Mouse (Mus musculus) gastrocnemius, adult 2 months (tissue): ENCODE results near the gene Phf10. TPM values are rescaled to one million over a fixed set of nuclear protein-coding genes. Genes with fewer than 3 reads are reported as not detected.
"Not testable (repeated sequence)": the region's sequence is repeated elsewhere in the genome, so short reads cannot be mapped to it uniquely, and the experiment has no call there.

Experiments
- DNase-seq: peaks from one replicate; pipeline ENCODE4 v3.0.0; 2022
- H3K27ac ChIP-seq: fragments of 200-600 bp; 2 replicates; pipeline ENCODE4 v1.8.1; 2022; ENCODE audit warnings: mild to moderate bottlenecking
- H3K4me3 ChIP-seq: fragments of 200-600 bp; 2 replicates; pipeline ENCODE4 v1.8.1; 2022; ENCODE audit warnings: mild to moderate bottlenecking, moderate library complexity
- CTCF ChIP-seq: fragments of 200-600 bp; IDR thresholded peaks from 2 replicates; pipeline ENCODE4 v1.8.1; 2022; ENCODE audit warnings: antibody characterized with exemption, mild to moderate bottlenecking, moderate library complexity
- intact Hi-C: fragments of 180-260 bp; cut with DNase I; formaldehyde crosslinking; loops from one replicate; pipeline ENCODE4 v1.15.1; 2025
- total RNA-seq, 2 experiments: library from RNA; stranded (reverse); gene quantifications; 2 replicates each; pipeline ENCODE4 v1.2.3; 2021

The Phf10 gene
- total RNA-seq, 2 experiments from 2014 or later, result 46.9 to 54.2 TPM

- H3K27ac ChIP-seq, result no peak overlapping the region
- intact Hi-C loops, result loop anchor here (10.0 kb wide), 2 partner anchors 208 to 668 kb away; partner anchors contain the start of gene Thbs2
- DNase-seq, result no peak
- no peak for TF ChIP-seq CTCF
- no peak overlapping the region for H3K4me3 ChIP-seq
Measured at GRCm38 (mm10) chr17:14903212-14903611, 57.9 kb downstream of the Phf10 start.

- no peak for TF ChIP-seq CTCF
- Histone ChIP-seq H3K4me3 (no peak overlapping the region), H3K27ac (no peak overlapping the region)
- no peak for DNase-seq
- intact Hi-C loops, result no loop called here
Measured at GRCm38 (mm10) chr17:14898972-14899371, 62.1 kb downstream of the Phf10 start.

GRCm38 (mm10) chr17:14895058-14895457, 66.0 kb downstream of the Phf10 start:
- intact Hi-C loops, H3K27ac ChIP-seq, H3K4me3 ChIP-seq, DNase-seq: not testable (repeated sequence)

Other genes with a start within 250 kb of the Phf10 start
- gene Wdr27, start 18.1 kb downstream of the Phf10 start, total RNA-seq, result 1 to 10 TPM in 1 of 2 experiments, under 1 TPM in 1; 0.94 to 3.0 TPM
- 1 to 10 TPM; 8.1 to 9.9 TPM for gene 1600012H06Rik, start 18.1 kb downstream of the Phf10 start, total RNA-seq
- 1 to 10 TPM; 1.8 to 2.5 TPM for gene 9030025P20Rik, start 17.2 kb upstream of the Phf10 start, total RNA-seq
- gene Gm3417, start 17.5 kb upstream of the Phf10 start, total RNA-seq, result not detected
- gene Gm3435, start 48.9 kb upstream of the Phf10 start, total RNA-seq, result 1 to 10 TPM; 2.1 to 3.5 TPM
- 10 to 100 TPM; 22.9 to 29.4 TPM for gene Ermard, start 79.9 kb upstream of the Phf10 start, total RNA-seq
- gene Tcte3, start 80.2 kb upstream of the Phf10 start, total RNA-seq, result not detected
- gene Gm3448, start 80.3 kb upstream of the Phf10 start, total RNA-seq, result 1 to 10 TPM in 1 of 2 experiments, under 1 TPM in 1; 0.67 to 1.2 TPM